Mouse (Mus musculus): ENCODE measurements around the gene Rnf167. TPM values are rescaled to one million over a fixed set of nuclear protein-coding genes. Genes with fewer than 3 reads are reported as not detected.

The Rnf167 gene
- total RNA-seq, 4 experiments from 2014 or later = 34.9 to 41.1 (median 38.1) TPM

DNA sequence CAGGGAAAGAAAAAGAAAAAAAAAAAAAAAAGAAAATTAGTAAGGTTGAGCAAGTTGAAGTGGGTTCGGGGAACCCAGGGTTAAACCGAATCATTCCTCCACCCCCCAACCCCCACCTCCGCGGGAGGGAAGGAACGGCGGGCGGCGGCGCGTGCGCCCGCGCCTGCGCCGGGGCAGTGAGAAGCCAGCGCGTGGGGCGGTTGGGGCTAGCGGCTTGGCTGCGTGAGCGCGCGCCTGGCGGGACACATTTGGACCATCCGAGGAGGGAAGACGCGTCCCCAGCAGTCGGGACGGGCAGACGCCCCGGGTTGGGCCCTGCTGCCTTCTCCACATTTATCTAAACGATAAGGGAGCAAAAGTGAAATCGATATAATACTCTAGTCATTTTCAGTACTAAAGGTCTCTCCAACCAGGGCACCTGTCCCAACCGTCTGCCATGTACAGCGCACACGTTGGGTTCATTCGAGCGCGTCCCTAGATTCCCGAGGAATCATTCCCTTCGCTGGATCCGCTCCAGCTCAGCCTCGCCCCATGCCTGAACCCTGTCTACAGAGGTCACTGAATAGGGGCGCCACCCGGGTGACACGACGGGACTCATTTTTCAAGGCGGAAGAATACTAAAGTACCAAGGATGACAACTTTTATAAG is 8.0 kb downstream of the Rnf167 start:
- peak; percentile 74 to 80 for DNase-seq (ENCODE audit: low spot score in 2 of 2)

GRCm38 (mm10) chr11:70655571-70656455 is 8.8 kb downstream of the Rnf167 start:
- DNase-seq (ENCODE audit: low spot score in 2 of 2) = peak; percentile 63 to 64

- peak; percentile 88 to 93 for DNase-seq (ENCODE audit: low spot score in 2 of 2)
Observed at GRCm38 (mm10) chr11:70656456-70656927, 9.5 kb downstream of the Rnf167 start.

DNA sequence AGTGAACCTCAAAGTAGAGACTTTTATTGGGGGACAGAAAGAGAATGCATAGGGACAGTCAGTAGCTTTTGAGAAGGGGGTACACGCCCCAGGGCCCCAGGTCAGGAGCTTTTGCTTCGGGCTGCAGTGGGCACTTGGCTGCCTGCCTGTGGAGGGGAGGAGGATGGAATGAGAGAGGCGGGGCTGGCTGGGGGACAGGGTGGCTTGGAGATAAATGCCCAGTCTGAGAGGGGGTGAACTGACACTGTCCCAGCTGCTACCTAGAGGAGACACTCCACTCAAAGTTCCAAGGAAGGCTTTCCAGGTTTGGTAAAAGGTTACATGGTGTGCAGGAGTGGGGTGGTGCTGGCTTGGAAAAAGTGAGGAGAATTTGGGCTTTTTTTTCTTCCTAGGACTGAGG is 9.9 kb downstream of the Rnf167 start, which contains the start of gene Eno3:
Eno3 (plus strand) TSS at position 239 of the 400 bp plus-strand sequence.
- peak in 1 of 2 experiments; percentile 80 for DNase-seq (ENCODE audit: low spot score in 2 of 2)

- DNase-seq (ENCODE audit: low spot score in 2 of 2) = no peak
Observed at GRCm38 (mm10) chr11:70657573-70657972, 10.5 kb downstream of the Rnf167 start.

DNA sequence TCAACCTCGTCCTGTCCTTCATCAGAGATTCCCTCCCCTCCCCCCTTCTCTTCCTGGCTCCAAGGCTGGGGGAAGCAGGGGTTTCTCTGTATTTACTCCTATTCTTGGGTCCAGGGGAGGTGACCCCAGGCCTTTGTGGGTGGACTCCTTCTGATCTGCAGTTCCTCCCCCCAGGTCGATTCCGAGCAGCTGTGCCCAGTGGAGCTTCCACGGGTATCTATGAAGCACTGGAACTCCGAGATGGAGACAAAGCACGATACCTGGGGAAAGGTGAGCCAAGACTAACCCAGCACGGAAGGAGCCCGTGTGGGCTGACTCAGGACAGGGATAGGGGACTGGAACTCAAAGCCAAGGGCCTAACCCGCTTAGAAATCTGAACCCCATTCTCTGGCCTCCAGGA is 11.0 kb downstream of the Rnf167 start:
- no peak for DNase-seq (ENCODE audit: low spot score in 2 of 2)

DNA sequence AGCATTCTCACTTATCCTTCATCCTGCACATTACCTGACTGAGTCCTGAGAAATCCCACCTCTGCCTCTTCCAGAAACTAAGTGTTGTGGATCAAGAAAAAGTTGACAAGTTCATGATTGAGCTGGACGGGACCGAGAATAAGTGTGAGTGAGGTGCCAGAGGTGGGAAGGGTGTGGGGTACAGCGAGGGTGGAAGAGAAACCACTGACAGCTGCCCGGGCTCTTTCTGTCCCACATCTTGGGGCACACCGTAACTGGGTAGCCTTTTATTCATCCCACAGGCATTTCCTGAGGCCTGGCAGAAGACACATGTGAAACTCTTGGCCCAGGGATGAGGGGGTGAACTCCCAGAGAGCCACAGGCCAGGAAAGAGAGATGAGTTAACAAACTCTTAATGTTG is 11.5 kb downstream of the Rnf167 start:
- DNase-seq (ENCODE audit: low spot score in 2 of 2) = no peak

DNA sequence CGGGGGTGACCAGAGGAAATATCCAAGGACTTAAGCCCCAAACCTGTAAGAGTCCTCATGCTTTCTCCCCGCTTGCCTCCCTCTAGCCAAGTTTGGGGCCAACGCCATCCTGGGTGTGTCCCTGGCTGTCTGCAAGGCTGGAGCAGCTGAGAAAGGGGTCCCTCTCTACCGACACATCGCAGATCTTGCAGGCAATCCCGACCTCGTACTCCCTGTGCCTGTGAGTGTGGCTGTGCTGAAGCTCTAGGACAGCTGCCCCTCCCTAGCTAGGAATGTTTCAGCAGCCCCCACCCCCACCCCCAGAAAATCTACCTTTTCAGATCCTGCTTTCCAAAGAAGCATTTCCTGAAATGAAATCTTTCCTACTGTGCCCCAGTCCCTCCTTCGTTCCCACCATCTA is 11.9 kb downstream of the Rnf167 start:
- DNase-seq (ENCODE audit: low spot score in 2 of 2) = no peak

GRCm38 (mm10) chr11:70660571-70660970 is 13.5 kb downstream of the Rnf167 start:
- no peak for DNase-seq (ENCODE audit: low spot score in 2 of 2)

DNA sequence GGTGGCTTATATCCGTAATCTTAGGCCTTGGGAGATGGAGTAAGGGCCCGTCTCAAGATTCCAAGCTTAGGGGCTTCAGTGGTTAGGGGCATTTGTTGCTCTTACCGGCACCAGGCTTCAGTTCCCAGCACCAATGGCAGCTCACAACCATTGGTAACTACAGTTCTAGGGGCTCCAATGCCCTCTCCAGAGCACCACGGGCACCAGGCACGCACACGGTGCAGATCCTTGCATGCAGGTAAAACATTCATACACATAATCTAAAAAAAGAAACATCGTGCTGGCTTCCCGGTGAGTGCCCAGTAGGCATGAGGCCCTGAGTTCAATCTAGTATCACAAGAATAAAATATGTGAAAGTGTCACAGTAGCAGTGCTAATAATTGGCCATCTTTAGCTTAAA is 16.1 kb downstream of the Rnf167 start:
- no peak for DNase-seq (ENCODE audit: low spot score in 2 of 2)

GRCm38 (mm10) chr11:70663957-70664356 is 16.9 kb downstream of the Rnf167 start:
- peak in 1 of 2 experiments; percentile 67 for DNase-seq (ENCODE audit: low spot score in 2 of 2)

DNA sequence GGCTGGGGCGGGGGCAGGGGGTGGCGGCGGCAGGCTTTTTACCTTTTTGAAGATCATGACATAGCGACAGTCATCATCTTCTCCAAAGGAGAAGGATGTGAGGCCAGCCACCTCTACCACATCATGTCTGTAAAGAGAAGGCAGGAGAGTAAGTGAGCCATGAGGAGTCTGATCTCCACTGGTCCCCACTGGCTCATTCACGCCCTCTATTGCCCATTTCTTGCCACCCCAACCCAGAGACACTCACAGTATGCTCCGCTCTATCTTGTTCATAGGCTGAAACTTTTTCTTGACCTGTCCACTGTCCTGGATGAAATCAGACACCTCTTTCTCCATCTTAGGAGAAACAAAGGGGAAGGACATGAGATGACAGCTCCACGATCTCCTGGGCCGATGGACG is 17.7 kb downstream of the Rnf167 start:
- DNase-seq (ENCODE audit: low spot score in 2 of 2) = no peak

DNA sequence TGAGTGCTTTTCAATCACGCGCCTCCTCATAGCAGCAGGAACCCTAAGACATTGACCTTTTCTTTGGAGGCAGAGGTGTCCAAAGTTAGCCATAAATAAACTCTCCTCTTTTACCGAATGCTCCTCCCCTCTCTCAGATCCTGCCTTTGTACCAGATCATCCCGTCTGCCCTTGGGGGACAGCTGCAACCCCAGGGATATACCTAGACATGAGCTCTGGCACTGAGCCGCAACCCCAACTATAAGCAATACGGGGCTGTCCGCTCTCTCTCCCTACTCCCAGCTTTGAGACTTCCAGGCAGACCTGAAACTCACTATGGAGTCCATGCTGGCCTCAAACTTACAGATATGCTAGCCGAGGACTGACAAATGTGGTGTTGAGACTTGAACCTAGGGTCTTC is 19.7 kb downstream of the Rnf167 start:
- no peak for DNase-seq (ENCODE audit: low spot score in 2 of 2)

DNA sequence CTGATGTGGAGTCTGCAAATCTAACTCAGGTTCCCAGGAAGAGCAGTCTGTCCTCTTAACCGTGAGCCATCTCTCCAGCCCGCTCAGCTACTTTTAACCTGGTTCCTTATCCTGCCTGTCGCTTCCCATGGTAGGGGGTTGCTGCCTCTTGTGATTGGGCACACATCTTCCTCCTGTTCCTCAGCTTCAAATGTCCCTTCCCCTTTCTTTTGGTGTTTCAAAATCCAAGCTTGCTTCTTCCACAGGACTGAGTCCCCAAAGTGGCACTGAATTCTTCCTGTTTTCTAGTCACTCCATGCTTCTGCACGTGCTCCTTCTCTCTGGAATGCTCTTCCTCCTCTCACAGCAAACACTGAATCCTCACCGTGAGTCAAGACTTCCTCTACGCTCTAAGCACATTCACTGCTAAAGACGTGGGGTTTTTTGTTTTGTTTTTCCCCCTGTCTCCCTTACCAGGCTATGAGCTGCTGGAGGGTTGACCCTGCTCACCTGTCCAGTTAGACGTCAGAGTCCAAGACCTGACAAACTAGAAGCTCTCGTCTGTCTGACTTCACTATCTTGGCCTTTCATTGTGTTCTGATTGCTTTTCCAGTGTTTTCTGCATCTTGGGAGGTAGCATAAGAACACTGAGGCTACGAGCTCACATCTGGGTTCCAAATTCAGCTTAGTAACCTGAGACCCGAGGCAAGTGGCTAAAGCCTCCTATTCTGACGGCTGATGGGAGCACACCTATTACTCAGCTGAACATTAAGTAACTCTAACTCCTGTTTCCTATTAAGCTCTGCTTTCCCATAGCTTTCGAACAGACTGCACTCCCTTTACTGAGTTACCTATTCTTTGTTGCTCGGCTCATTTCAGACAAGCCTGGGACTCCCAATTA is 20.5 kb downstream of the Rnf167 start:
- DNase-seq (ENCODE audit: low spot score in 2 of 2) = no peak

DNA sequence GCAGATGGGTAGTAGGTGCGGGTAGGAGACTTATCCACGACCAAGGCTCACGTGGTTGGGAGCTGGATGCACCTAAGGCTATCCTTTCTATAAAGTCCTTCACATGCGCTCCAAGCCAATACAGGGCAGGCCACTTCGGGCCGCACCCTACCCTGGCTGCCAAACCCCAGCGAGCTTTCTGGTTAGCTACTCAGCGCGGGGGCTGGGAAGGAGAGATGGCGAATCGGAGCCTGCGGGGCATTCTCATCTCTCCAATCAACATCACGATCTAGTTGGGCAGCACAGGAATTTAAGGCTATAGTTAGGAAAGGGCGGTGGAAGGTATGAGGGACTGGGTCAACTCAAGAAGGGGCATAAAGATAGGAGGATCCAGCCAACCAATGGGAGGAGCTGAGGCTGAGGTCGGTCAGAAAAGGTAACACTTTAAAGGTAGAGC is 21.3 kb downstream of the Rnf167 start:
- peak; percentile 70 to 79 for DNase-seq (ENCODE audit: low spot score in 2 of 2)

DNA sequence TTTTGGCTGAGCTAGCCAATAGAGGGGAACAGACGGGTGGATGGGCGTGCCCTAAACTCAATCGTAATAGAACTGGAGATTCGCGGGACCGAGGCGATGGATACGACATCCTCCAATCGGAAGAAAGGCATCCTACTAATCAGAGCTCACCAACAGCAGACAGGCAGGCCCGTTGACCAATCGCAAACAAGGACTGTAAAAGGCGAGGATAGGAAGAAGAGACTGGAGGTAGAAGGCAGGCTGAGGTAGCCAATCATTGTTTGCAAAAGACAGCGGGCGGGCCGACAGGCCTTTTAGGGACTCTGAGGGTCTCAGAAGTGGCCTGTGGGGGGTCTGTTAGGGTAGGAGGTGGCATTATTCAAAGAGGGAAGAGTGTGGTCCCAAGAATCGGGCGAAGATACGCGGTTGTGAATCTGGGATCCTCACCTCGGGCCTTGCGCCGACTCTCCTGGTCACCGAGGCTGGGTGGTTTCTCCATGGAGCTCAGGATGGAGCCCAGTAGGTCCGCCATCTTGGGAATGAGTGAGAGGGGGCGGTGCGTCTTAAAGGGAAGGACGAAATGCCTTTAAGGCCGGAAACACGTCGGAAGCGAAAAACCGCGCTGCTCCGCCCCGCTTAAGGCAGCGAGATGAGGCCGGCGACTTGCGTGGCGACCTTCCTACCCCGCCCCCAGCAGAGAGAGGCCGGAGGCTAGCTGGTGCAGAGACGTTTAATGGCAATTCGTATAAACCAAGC is 21.9 kb downstream of the Rnf167 start, which contains the start of gene Spag7:
Spag7 (minus strand) TSS at position 646 of the 735 bp plus-strand sequence.
- peak; percentile 97 to 98 for DNase-seq (ENCODE audit: low spot score in 2 of 2)

DNA sequence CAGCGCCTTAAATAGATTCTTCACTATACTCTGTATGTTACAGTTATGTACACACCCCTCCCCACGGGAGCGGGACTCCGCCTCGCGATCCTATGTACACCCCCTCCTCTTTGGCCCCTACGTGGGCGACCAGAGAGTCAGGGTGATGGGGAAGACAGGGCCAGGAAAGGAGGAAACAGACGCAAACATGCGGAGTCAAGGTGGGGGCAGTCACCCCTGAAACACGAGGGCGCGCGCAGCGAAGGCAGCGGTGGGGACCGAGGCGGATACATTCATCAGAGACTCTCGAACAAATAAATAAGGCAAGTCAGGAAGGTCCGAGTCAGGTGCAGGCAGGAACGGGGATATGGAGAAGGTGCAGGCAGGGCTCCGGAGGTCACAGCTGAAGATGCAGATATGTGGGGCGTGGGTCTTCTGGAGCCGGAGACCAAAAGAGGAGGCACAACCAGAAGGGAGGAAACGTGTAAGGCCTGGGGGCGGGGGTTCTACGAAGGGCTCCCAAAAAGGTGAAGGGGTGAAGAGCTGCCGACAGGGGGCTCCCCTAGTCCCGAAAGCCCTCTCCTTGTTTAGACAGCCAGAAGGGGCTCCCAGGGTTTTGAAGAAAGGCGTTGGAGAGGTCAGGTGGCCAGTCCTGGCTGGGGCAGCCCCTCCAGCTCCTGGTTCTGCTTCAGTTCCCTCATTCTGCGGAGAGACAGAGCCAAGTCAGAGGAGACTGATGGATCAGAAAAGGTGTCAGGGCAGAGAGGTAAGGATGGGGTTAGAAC is 22.7 kb downstream of the Rnf167 start:
- peak; percentile 63 to 66 for DNase-seq (ENCODE audit: low spot score in 2 of 2)

- DNase-seq (ENCODE audit: low spot score in 2 of 2) = no peak
Observed at GRCm38 (mm10) chr11:70670483-70670882, 23.4 kb downstream of the Rnf167 start.

DNA sequence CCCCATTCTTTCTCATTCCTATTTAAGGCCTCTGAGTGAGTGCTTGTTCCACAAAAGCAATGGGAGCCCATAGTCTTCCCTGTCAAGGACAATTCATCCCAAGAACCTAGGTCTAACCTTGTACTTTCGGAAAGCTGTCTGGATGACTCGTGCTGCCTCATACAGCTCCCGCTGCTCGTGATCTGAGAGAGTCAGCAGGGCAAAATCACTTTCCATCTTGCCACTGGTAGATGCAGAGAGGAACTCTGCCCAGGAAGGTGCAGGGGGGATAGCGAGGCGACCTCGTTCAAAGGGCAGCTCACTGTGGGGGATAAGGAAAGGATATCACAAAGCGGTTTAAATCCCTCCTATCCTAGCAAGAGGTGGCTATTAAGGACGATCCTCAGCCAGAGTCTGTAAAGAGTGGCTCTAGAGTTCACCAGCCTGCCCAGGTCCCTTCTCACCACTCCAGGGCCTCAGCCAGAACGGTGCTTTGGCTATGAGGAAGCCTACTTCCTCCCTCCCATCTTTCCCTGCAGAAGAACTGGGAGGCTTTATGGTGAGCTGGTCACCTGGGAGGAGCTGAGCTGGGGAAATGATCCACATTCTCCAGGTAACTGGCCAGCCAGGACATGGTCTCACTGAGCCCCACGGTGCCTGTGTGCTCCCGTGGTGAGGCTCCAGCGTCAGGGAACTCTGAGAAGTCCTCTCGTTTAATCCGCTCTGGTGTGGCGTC is 24.5 kb downstream of the Rnf167 start:
- no peak for DNase-seq (ENCODE audit: low spot score in 2 of 2)

Measured in gastrocnemius, adult 8-10 months (tissue).